Mouse (Mus musculus) granulocyte monocyte progenitor cell, adult 5-6 weeks (primary cell): Measurements from ENCODE around the gene Igtp. TPM values are rescaled to one million over a fixed set of nuclear protein-coding genes. Genes with fewer than 3 reads are reported as not detected.

Experiments used
- ATAC-seq: replicated peaks from 2 replicates; pipeline ENCODE4 v1.8.0; 2016; ENCODE audit warnings: mild to moderate bottlenecking, moderate TSS enrichment, inconsistent platforms; ENCODE audit not compliant: poor library complexity, severe bottlenecking
- total RNA-seq, 2 experiments: library from RNA; stranded (forward) in 1 of 2; stranded (reverse) in 1 of 2; fragments of 200-712, 200-1000 nt in 1 of 2; fragments of >200 nt in 1 of 2; fragmentation: Nextera tagmentation in 1 of 2; gene quantifications; 2 replicates each; pipeline ENCODE4 v1.2.3; 2014 to 2017

The Igtp gene
- total RNA-seq, 2 experiments from 2014 or later, result 9.6 to 11.8 TPM

GRCm38 (mm10) chr11:58254411-58254810, 55.1 kb downstream of the Igtp start:
- ATAC-seq, result no peak

Other genes with a start within 250 kb of the Igtp start
- 140 and 152 TPM in 2 replicates for gene Larp1, start 190.5 kb upstream of the Igtp start, total RNA-seq (2014; fragmentation: Nextera tagmentation)
- 57.4 and 70.4 TPM in 2 replicates for gene Larp1, start 190.5 kb upstream of the Igtp start, total RNA-seq (2017)
- not detected in 2 replicates for gene Gm12248, start 106.4 kb upstream of the Igtp start, total RNA-seq (2014; fragmentation: Nextera tagmentation)
- 0.21 TPM in 1 of 2 replicates, not detected in the other for gene Gm12248, start 106.4 kb upstream of the Igtp start, total RNA-seq (2017)
- 79.5 and 85.5 TPM in 2 replicates for gene Cnot8, start 95.4 kb upstream of the Igtp start, total RNA-seq (2014; fragmentation: Nextera tagmentation)
- 117 and 126 TPM in 2 replicates for gene Cnot8, start 95.4 kb upstream of the Igtp start, total RNA-seq (2017)
- gene Gemin5, start 31.0 kb upstream of the Igtp start, total RNA-seq (2014; fragmentation: Nextera tagmentation), result 23.7 and 26.5 TPM in 2 replicates
- gene Gemin5, start 31.0 kb upstream of the Igtp start, total RNA-seq (2017), result 29.6 and 31.4 TPM in 2 replicates
- gene Mrpl22, start 27.9 kb upstream of the Igtp start, total RNA-seq (2014; fragmentation: Nextera tagmentation), result 77.4 and 92.5 TPM in 2 replicates
- 58.4 and 65.0 TPM in 2 replicates for gene Mrpl22, start 27.9 kb upstream of the Igtp start, total RNA-seq (2017)
- gene Irgm2, start 62 bp downstream of the Igtp start, total RNA-seq (2014; fragmentation: Nextera tagmentation), result 5.2 and 5.4 TPM in 2 replicates
- 4.2 and 6.3 TPM in 2 replicates for gene Irgm2, start 62 bp downstream of the Igtp start, total RNA-seq (2017)
- gene 4930438A08Rik, start 75.2 kb downstream of the Igtp start, total RNA-seq (2014; fragmentation: Nextera tagmentation), result 2.2 TPM in 1 of 2 replicates, not detected in the other
- gene 4930438A08Rik, start 75.2 kb downstream of the Igtp start, total RNA-seq (2017), result 2.8 and 4.7 TPM in 2 replicates
- 35.3 and 35.8 TPM in 2 replicates for gene Zfp692, start 107.5 kb downstream of the Igtp start, total RNA-seq (2014; fragmentation: Nextera tagmentation)
- gene Zfp692, start 107.5 kb downstream of the Igtp start, total RNA-seq (2017), result 22.7 and 27.7 TPM in 2 replicates
- 10.9 and 19.5 TPM in 2 replicates for gene Zfp672, start 130.8 kb downstream of the Igtp start, total RNA-seq (2014; fragmentation: Nextera tagmentation)
- gene Zfp672, start 130.8 kb downstream of the Igtp start, total RNA-seq (2017), result 22.6 and 26.4 TPM in 2 replicates
- 4.5 and 10.7 TPM in 2 replicates for gene Sh3bp5l, start 131.2 kb downstream of the Igtp start, total RNA-seq (2014; fragmentation: Nextera tagmentation)
- 10.3 and 17.8 TPM in 2 replicates for gene Sh3bp5l, start 131.2 kb downstream of the Igtp start, total RNA-seq (2017)
- not detected in 2 replicates for gene Lypd8, start 179.5 kb downstream of the Igtp start, total RNA-seq (2014; fragmentation: Nextera tagmentation)
- gene Lypd8, start 179.5 kb downstream of the Igtp start, total RNA-seq (2017), result not detected in 2 replicates
- gene 1810065E05Rik, start 221.6 kb downstream of the Igtp start, total RNA-seq (2014; fragmentation: Nextera tagmentation), result not detected in 2 replicates
- not detected in 2 replicates for gene 1810065E05Rik, start 221.6 kb downstream of the Igtp start, total RNA-seq (2017)
- not detected in 2 replicates for gene Gm12253, start 233.0 kb downstream of the Igtp start, total RNA-seq (2014; fragmentation: Nextera tagmentation)
- not detected in 2 replicates for gene Gm12253, start 233.0 kb downstream of the Igtp start, total RNA-seq (2017)